9 mouse cellular contexts compared by ENCODE assay signal in the genomic region with DNA sequence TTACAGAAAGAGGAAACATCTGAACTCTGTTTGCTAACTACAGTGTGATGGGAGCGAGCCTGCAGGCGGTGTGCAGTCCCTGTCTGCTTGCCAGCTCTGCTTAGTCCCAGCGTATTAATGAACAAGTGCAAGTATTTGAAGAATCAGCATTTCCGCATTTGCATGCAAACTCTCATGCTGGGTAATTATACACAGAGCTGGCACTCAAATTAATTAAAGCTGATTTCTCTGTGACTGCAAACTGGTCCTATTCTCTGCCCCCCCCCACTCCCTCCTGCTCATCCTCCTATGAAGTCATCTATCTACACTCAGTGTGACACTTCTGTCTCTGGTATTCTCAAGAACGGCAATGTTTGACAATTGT.
DNase-seq lines count a peak whose midpoint lies in the region; ATAC-seq and TF ChIP-seq lines count a peak whose summit lies in the region.
"Had no signal": no experiment of that assay in that cellular context is flagged by ENCODE, and none has a peak within 500 bp of the region (broad histone marks: within the 10 kb centered on the region; RNA-seq: fewer than 3 reads in every experiment).

No protein-coding gene starts in this region.

- intact Hi-C loops in heart, postnatal 14 days (cut with DNase I): no loop called here

- peak in 1 of 2 experiments; percentile 26 for DNase-seq in layer of hippocampus, adult 2 months (ENCODE audit: low spot score in 2 of 2)
- DNase-seq in layer of hippocampus, adult 11-12 months (ENCODE audit: low spot score): no peak
- no peak for DNase-seq in spleen, postnatal 14 days (ENCODE audit: low spot score in 2 of 2)
- DNase-seq in testis, postnatal 14 days (ENCODE audit: low spot score): no peak
- no peak for DNase-seq in heart, postnatal 14 days
- DNase-seq: adrenal gland, postnatal 10 days had no signal

- peak overlapping the region; percentile 47 for H3K4me2 ChIP-seq in hindbrain, embryonic 16.5 days (ENCODE audit: low read length)
- no peak overlapping the region for H3K4me2 ChIP-seq in midbrain, embryonic 12.5 days (replicated peaks)

- peak; percentile 86 for ATAC-seq in hindbrain, embryonic 16.5 days
- peak; percentile 71 for ATAC-seq in midbrain, embryonic 12.5 days (ENCODE audit: low FRiP score, low read depth)

- no peaks in the 10 kb centered on the region for H3K4me1 ChIP-seq in cortical plate, adult 2 months (ENCODE audit: control insufficient read depth, insufficient read depth, low read length)
- peaks cover 8% of the 10 kb centered on the region for H3K4me1 ChIP-seq in hindbrain, embryonic 16.5 days (ENCODE audit: control insufficient read depth, insufficient read depth, low read depth, low read length)
- peaks cover 16% of the 10 kb centered on the region for H3K4me1 ChIP-seq in midbrain, embryonic 12.5 days

- 23% methylated on average over 5 of the region's 5 CpGs for WGBS in hindbrain, embryonic 16.5 days
- 75% methylated on average over 5 of the region's 5 CpGs for WGBS in midbrain, embryonic 12.5 days

- no peak overlapping the region for H3K27ac ChIP-seq in layer of hippocampus, adult 2 months
- H3K27ac ChIP-seq in cortical plate, adult 2 months (ENCODE audit: insufficient read depth, low read length): no peak overlapping the region
- H3K27ac ChIP-seq in hindbrain, embryonic 16.5 days (ENCODE audit: low read depth, low read length): no peak overlapping the region
- no peak overlapping the region for H3K27ac ChIP-seq in midbrain, embryonic 12.5 days (replicated peaks)

- TF ChIP-seq CTCF in layer of hippocampus, adult 2 months (conservative IDR thresholded peaks at IDR 0.05): no peak
- TF ChIP-seq CTCF in cortical plate, adult 2 months (IDR thresholded peaks at IDR 0.05; ENCODE audit: extremely low read depth, insufficient read depth, low read length): no peak

- no peak for TF ChIP-seq POLR2A in cortical plate, adult 2 months (IDR thresholded peaks at IDR 0.05; ENCODE audit: extremely low read depth, insufficient read depth, low read length)

- H3K9me3 ChIP-seq in hindbrain, embryonic 16.5 days (ENCODE audit: control insufficient read depth, low read length): no peaks in the 10 kb centered on the region
- no peaks in the 10 kb centered on the region for H3K9me3 ChIP-seq in midbrain, embryonic 12.5 days

- no peaks in the 10 kb centered on the region for H3K27me3 ChIP-seq in hindbrain, embryonic 16.5 days (replicated peaks; ENCODE audit: control insufficient read depth, insufficient read depth, low read length)
- H3K27me3 ChIP-seq in midbrain, embryonic 12.5 days: no peaks in the 10 kb centered on the region

- H3K9ac ChIP-seq in hindbrain, embryonic 16.5 days (ENCODE audit: low read depth, low read length): no peak overlapping the region
- H3K9ac ChIP-seq in midbrain, embryonic 12.5 days (replicated peaks): no peak overlapping the region

- peak overlapping the region; percentile 2; the same call in 1 of the 2 replicates for H3K4me3 ChIP-seq in layer of hippocampus, adult 2 months
- peak overlapping the region; percentile 11 for H3K4me3 ChIP-seq in cortical plate, adult 2 months (ENCODE audit: insufficient read depth, low read length)
- H3K4me3 ChIP-seq in hindbrain, embryonic 16.5 days (ENCODE audit: low read length): 0 out of 2 replicates have a peak overlapping the region, but pooled peaks have one; percentile 1
- no peak overlapping the region for H3K4me3 ChIP-seq in midbrain, embryonic 12.5 days

- no peaks in the 10 kb centered on the region for H3K36me3 ChIP-seq in hindbrain, embryonic 16.5 days (ENCODE audit: control insufficient read depth, insufficient read depth, low read length)
- H3K36me3 ChIP-seq in midbrain, embryonic 12.5 days: no peaks in the 10 kb centered on the region
